Mouse (Mus musculus): ENCODE measurements around the gene Cdh13. TPM values are rescaled to one million over a fixed set of nuclear protein-coding genes. Genes with fewer than 3 reads are reported as not detected.

Cdh13 gene
- polyA plus RNA-seq, 1 experiment = not detected

- H3K4me3 ChIP-seq (replicated peaks; ENCODE audit: control insufficient read depth, low read depth, low read length) = no peak overlapping the region
- no peak for TF ChIP-seq POLR2A (IDR thresholded peaks at IDR 0.05; ENCODE audit: borderline replicate concordance, control insufficient read depth, low read depth, low read length)
- TF ChIP-seq CTCF (IDR thresholded peaks at IDR 0.05; ENCODE audit: control insufficient read depth, insufficient read depth, low read length) = no peak
- 83% methylated on average over 9 of the region's 9 CpGs for WGBS
- H3K4me1 ChIP-seq (ENCODE audit: control insufficient read depth, insufficient read depth, low read length) = no peaks in the 10 kb centered on the region
- no peak overlapping the region for H3K27ac ChIP-seq (ENCODE audit: control insufficient read depth, insufficient read depth, low read depth, low read length, poor library complexity)
Measured at GRCm38 (mm10) chr8:118446516-118446915, 163.0 kb downstream of the Cdh13 start.

GRCm38 (mm10) chr8:118448011-118448410 lies 164.5 kb downstream of the Cdh13 start:
- Histone ChIP-seq H3K4me3 (replicated peaks; ENCODE audit: control insufficient read depth, low read depth, low read length) (no peak overlapping the region), H3K27ac (ENCODE audit: control insufficient read depth, insufficient read depth, low read depth, low read length, poor library complexity) (no peak overlapping the region), H3K4me1 (ENCODE audit: control insufficient read depth, insufficient read depth, low read length) (no peaks in the 10 kb centered on the region)
- TF ChIP-seq POLR2A (IDR thresholded peaks at IDR 0.05; ENCODE audit: borderline replicate concordance, control insufficient read depth, low read depth, low read length) (no peak), CTCF (IDR thresholded peaks at IDR 0.05; ENCODE audit: control insufficient read depth, insufficient read depth, low read length) (no peak)
- 84% methylated on average over 6 of the region's 6 CpGs for WGBS

GRCm38 (mm10) chr8:118452445-118453103 lies 169.0 kb downstream of the Cdh13 start:
- 67% methylated on average over 11 of the region's 11 CpGs for WGBS
- no peak for TF ChIP-seq CTCF (IDR thresholded peaks at IDR 0.05; ENCODE audit: control insufficient read depth, insufficient read depth, low read length)
- TF ChIP-seq POLR2A (IDR thresholded peaks at IDR 0.05; ENCODE audit: borderline replicate concordance, control insufficient read depth, low read depth, low read length) = no peak
- no peaks in the 10 kb centered on the region for H3K4me1 ChIP-seq (ENCODE audit: control insufficient read depth, insufficient read depth, low read length)
- no peak overlapping the region for H3K4me3 ChIP-seq (replicated peaks; ENCODE audit: control insufficient read depth, low read depth, low read length)
- H3K27ac ChIP-seq (ENCODE audit: control insufficient read depth, insufficient read depth, low read depth, low read length, poor library complexity) = no peak overlapping the region

GRCm38 (mm10) chr8:118455245-118455644 lies 171.7 kb downstream of the Cdh13 start:
- TF ChIP-seq CTCF (IDR thresholded peaks at IDR 0.05; ENCODE audit: control insufficient read depth, insufficient read depth, low read length) (no peak), POLR2A (IDR thresholded peaks at IDR 0.05; ENCODE audit: borderline replicate concordance, control insufficient read depth, low read depth, low read length) (no peak)
- WGBS = 76% methylated on average over 3 of the region's 3 CpGs
- no peaks in the 10 kb centered on the region for H3K4me1 ChIP-seq (ENCODE audit: control insufficient read depth, insufficient read depth, low read length)

GRCm38 (mm10) chr8:118465330-118465948 lies 181.9 kb downstream of the Cdh13 start:
- WGBS = 73% methylated on average over 3 of the region's 3 CpGs
- TF ChIP-seq POLR2A (IDR thresholded peaks at IDR 0.05; ENCODE audit: borderline replicate concordance, control insufficient read depth, low read depth, low read length) (no peak), CTCF (IDR thresholded peaks at IDR 0.05; ENCODE audit: control insufficient read depth, insufficient read depth, low read length) (no peak)
- Histone ChIP-seq H3K4me1 (ENCODE audit: control insufficient read depth, insufficient read depth, low read length) (no peaks in the 10 kb centered on the region), H3K27ac (ENCODE audit: control insufficient read depth, insufficient read depth, low read depth, low read length, poor library complexity) (no peak overlapping the region), H3K4me3 (replicated peaks; ENCODE audit: control insufficient read depth, low read depth, low read length) (no peak overlapping the region)

More at GRCm38 (mm10) chr8:118455245-118455644, 171.7 kb downstream of the Cdh13 start:
- Histone ChIP-seq H3K27ac (ENCODE audit: control insufficient read depth, insufficient read depth, low read depth, low read length, poor library complexity) (no peak overlapping the region), H3K4me3 (replicated peaks; ENCODE audit: control insufficient read depth, low read depth, low read length) (no peak overlapping the region)

GRCm38 (mm10) chr8:118477587-118477986 lies 194.1 kb downstream of the Cdh13 start:
- Histone ChIP-seq H3K27ac (ENCODE audit: control insufficient read depth, insufficient read depth, low read depth, low read length, poor library complexity) (no peak overlapping the region), H3K4me1 (ENCODE audit: control insufficient read depth, insufficient read depth, low read length) (no peaks in the 10 kb centered on the region), H3K4me3 (replicated peaks; ENCODE audit: control insufficient read depth, low read depth, low read length) (no peak overlapping the region)
- WGBS = 81% methylated on average over 9 of the region's 9 CpGs
- no peak for TF ChIP-seq CTCF (IDR thresholded peaks at IDR 0.05; ENCODE audit: control insufficient read depth, insufficient read depth, low read length)
- TF ChIP-seq POLR2A (IDR thresholded peaks at IDR 0.05; ENCODE audit: borderline replicate concordance, control insufficient read depth, low read depth, low read length) = no peak

- TF ChIP-seq POLR2A (IDR thresholded peaks at IDR 0.05; ENCODE audit: borderline replicate concordance, control insufficient read depth, low read depth, low read length) = no peak
- no peak for TF ChIP-seq CTCF (IDR thresholded peaks at IDR 0.05; ENCODE audit: control insufficient read depth, insufficient read depth, low read length)
- Histone ChIP-seq H3K27ac (ENCODE audit: control insufficient read depth, insufficient read depth, low read depth, low read length, poor library complexity) (no peak overlapping the region), H3K4me3 (replicated peaks; ENCODE audit: control insufficient read depth, low read depth, low read length) (no peak overlapping the region), H3K4me1 (ENCODE audit: control insufficient read depth, insufficient read depth, low read length) (no peaks in the 10 kb centered on the region)
- 63% methylated on average over 4 of the region's 4 CpGs for WGBS
Measured at GRCm38 (mm10) chr8:118488735-118489134, 205.2 kb downstream of the Cdh13 start.

GRCm38 (mm10) chr8:118502509-118502908 lies 219.0 kb downstream of the Cdh13 start:
- Histone ChIP-seq H3K4me3 (replicated peaks; ENCODE audit: control insufficient read depth, low read depth, low read length) (no peak overlapping the region), H3K4me1 (ENCODE audit: control insufficient read depth, insufficient read depth, low read length) (no peaks in the 10 kb centered on the region; the same call in 1 of the 2 replicates), H3K27ac (ENCODE audit: control insufficient read depth, insufficient read depth, low read depth, low read length, poor library complexity) (no peak overlapping the region)
- 74% methylated on average over 8 of the region's 8 CpGs for whole genome bisulfite sequencing
- no peak for TF ChIP-seq POLR2A (IDR thresholded peaks at IDR 0.05; ENCODE audit: borderline replicate concordance, control insufficient read depth, low read depth, low read length)
- no peak for TF ChIP-seq CTCF (IDR thresholded peaks at IDR 0.05; ENCODE audit: control insufficient read depth, insufficient read depth, low read length)

Data from bone marrow, adult 2 months (tissue).